Mouse (Mus musculus) midbrain, postnatal 0 days (tissue): ENCODE results near the gene Polr3b. TPM values are rescaled to one million over a fixed set of nuclear protein-coding genes. Genes with fewer than 3 reads are reported as not detected.

Experiments used
- ATAC-seq: fragments of 200-750 bp; cut with Nextera tagmentation; 2 replicates; pipeline ENCODE4 v1.8.0; 2017; ENCODE audit warnings: moderate number of reproducible peaks, mild to moderate bottlenecking, moderate TSS enrichment, moderate library complexity; ENCODE audit not compliant: low FRiP score
- DNase-seq: peaks from one replicate; pipeline ENCODE4 v3.0.0-alpha.2; 2015; ENCODE audit warnings: low spot score
- H3K27ac ChIP-seq: fragments of 300-500 bp; sonication (generic); 2 replicates; pipeline ENCODE4 v1.5.1; 2014; ENCODE audit warnings: low read depth, mild to moderate bottlenecking, low read length, mixed read lengths
- H3K27me3 ChIP-seq: fragments of 300-500 bp; sonication (generic); 2 replicates; pipeline ENCODE4 v1.6.1; 2014; ENCODE audit warnings: low read length, control low read depth, mixed read lengths; ENCODE audit not compliant: insufficient read depth
- H3K36me3 ChIP-seq: fragments of 300-500 bp; sonication (generic); 2 replicates; pipeline ENCODE4 v1.6.1; 2014; ENCODE audit warnings: low read length, control low read depth, mixed read lengths; ENCODE audit not compliant: insufficient read depth
- H3K4me1 ChIP-seq: fragments of 300-500 bp; sonication (generic); 2 replicates; pipeline ENCODE4 v1.6.1; 2014; ENCODE audit warnings: mild to moderate bottlenecking, control low read depth, antibody characterized with exemption, low read length, mixed read lengths; ENCODE audit not compliant: insufficient read depth
- H3K4me2 ChIP-seq: fragments of 300-500 bp; sonication (generic); 2 replicates; pipeline ENCODE4 v1.6.1; 2014; ENCODE audit warnings: low read depth, mild to moderate bottlenecking, low read length, mixed read lengths; ENCODE audit not compliant: poor library complexity, severe bottlenecking
- H3K4me3 ChIP-seq: fragments of 300-500 bp; sonication (generic); 2 replicates; pipeline ENCODE4 v1.5.1; 2014; ENCODE audit warnings: low read depth, mild to moderate bottlenecking, low read length, moderate library complexity
- H3K9ac ChIP-seq: fragments of 300-500 bp; sonication (generic); replicated peaks from 2 replicates; pipeline ENCODE4 v1.6.1; 2014; ENCODE audit warnings: mild to moderate bottlenecking, low read length, moderate library complexity, mixed read lengths; ENCODE audit not compliant: poor library complexity, severe bottlenecking
- H3K9me3 ChIP-seq: fragments of 300-500 bp; sonication (generic); 2 replicates; pipeline ENCODE4 v1.6.1; 2016; ENCODE audit warnings: low read length, control low read depth
- CTCF ChIP-seq: IDR thresholded peaks from 2 replicates; pipeline ENCODE4 v1.5.1; 2016; ENCODE audit warnings: antibody characterized with exemption, mild to moderate bottlenecking
- WGBS: fragments of 180-500 bp; shearing (Covaris S2); extraction: QIAGEN DNeasy Blood & Tissue Kit; methylation state at CpG from one replicate; pipeline ENCODE4 v1.1.7; 2014; 5-methylcytosine and 5-hydroxymethylcytosine counted together
- polyA plus RNA-seq: library from polyadenylated mRNA; unstranded; fragments of >200 nt; fragmentation: Nextera tagmentation; extraction: Ambion mirVana; gene quantifications from 2 replicates; pipeline ENCODE4 v1.2.1, GENCODE M21; 2015
- total RNA-seq: library from RNA; depleted of rRNA; stranded (reverse); fragments of >200 nt; gene quantifications from 2 replicates; pipeline ENCODE4 v1.2.3, GENCODE M21; 2014

Gene Polr3b
- total and polyA plus RNA-seq, 2 experiments from 2014 or later = 10.5 to 11.0 TPM

DNA sequence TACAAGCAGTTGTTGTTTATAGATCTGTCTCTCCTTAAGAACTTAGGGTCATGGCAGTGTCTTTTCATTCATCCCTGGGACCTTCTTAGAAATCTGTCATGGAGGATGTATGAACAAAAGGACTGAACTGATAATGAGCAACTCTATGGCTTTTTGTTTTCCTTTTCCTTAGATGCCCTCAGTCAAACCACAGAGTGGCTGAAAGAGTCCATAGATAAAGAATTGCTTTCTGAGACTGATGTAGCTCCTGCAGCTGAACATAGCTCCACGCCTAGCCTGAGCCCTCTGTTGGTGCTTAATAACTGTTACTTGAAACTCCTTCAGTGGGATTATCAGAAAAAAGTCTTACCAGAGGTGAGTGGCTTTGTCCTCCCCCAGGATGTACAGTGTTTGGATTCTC, 17.8 kb upstream of the Polr3b start:
- Histone ChIP-seq H3K9ac (no peak overlapping the region), H3K27me3 (no peaks in the 10 kb centered on the region), H3K27ac (no peak overlapping the region), H3K4me1 (no peaks in the 10 kb centered on the region), H3K9me3 (no peaks in the 10 kb centered on the region), H3K36me3 (peaks cover 15% of the 10 kb centered on the region; the same call in 1 of the 2 replicates), H3K4me2 (no peak overlapping the region), H3K4me3 (no peak overlapping the region)
- WGBS = 50% methylated on average over 1 of the region's 1 CpGs
- no peak for DNase-seq
- TF ChIP-seq CTCF = no peak
- no peak for ATAC-seq

DNA sequence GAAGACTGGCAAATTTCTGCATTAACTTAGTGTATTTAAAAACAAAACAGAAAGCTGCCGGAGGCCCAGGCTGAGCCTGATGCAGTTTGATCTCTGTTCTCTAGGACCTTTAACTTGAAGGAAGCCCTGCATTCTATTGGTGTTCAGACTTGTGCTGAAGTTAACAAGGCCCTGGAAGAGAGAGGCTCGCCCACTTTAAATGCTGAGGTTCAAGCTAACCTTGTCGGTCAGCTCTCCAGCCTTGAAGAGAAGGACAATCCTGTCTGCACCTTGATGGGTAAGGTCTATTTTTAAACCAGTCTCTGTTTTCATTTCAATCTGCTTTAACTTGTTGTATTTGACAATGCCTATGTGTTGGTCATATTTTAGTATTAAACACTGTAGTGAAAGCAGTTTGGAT, 13.7 kb upstream of the Polr3b start:
- Histone ChIP-seq H3K4me3 (no peak overlapping the region), H3K27ac (no peak overlapping the region), H3K36me3 (peaks cover 17% of the 10 kb centered on the region), H3K27me3 (no peaks in the 10 kb centered on the region), H3K9ac (no peak overlapping the region), H3K4me2 (no peak overlapping the region), H3K9me3 (no peaks in the 10 kb centered on the region), H3K4me1 (no peaks in the 10 kb centered on the region)
- TF ChIP-seq CTCF = no peak
- WGBS = 84% methylated on average over 3 of the region's 3 CpGs
- DNase-seq (no peak), ATAC-seq (no peak)

DNA sequence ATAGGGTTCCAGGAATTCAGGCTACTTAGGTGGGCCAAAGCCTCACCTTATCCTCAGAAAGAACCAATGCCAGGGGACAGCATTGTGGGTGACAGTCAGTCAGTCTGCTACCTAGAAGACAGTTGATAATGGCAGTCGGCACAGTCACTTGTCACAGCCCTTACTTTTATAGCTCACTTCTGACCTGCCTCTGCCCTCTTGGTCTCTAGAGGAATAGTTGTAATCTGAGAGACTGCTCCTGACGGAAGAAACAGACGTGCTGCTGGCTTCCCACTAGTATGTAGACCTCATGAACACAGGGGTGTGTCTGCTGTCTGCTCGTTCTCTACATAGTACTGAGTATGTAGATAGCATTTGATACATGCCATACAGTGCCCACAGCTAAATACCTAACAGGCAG, 11.8 kb upstream of the Polr3b start:
- Histone ChIP-seq H3K9ac (no peak overlapping the region), H3K36me3 (peaks cover 16% of the 10 kb centered on the region), H3K4me3 (no peak overlapping the region), H3K9me3 (no peaks in the 10 kb centered on the region), H3K27ac (no peak overlapping the region), H3K4me2 (no peak overlapping the region), H3K4me1 (no peaks in the 10 kb centered on the region), H3K27me3 (no peaks in the 10 kb centered on the region)
- no peak for TF ChIP-seq CTCF
- WGBS = 78% methylated on average over 4 of the region's 4 CpGs
- ATAC-seq = no peak
- no peak for DNase-seq

DNA sequence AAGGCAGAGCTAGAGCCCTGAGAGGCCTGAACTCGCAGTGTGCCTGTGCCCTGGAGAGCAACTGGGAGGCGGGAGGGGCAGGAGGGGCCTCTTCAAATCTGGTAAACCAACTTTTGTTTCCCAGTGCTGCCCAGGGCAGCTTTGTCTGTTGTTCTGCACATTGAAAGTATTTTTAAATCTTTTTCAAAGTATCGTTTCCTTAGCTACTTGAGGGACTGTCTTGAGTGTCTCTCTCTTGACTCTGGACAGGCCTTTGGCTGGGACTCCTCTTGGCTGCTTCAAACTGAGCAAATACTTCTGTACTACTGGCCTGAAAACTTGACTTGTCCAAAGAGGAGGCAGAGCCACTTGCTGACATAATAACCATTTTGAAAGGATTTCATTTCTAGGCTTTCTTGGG, 11.3 kb upstream of the Polr3b start:
- TF ChIP-seq CTCF = no peak
- ATAC-seq = no peak
- no peak overlapping the region for H3K9ac ChIP-seq

DNA sequence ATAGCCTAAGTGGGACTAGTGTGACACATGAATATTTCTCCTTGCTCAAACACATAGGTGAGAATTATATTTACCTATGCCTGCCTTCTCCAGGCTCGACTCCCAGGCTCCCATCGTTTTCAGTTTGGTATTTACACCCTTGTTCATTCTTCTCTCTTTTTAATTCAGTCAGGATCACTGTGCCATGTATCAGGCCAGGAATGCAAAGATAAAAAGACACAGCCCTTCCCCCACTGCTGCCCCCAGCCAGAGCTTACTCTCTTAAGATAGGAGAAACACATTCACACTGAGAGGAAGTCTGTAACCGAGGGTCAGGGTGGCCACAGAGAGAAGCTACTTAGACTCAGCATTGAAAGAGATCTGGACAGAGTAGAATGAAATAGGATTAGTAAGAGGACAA, 10.4 kb upstream of the Polr3b start:
- no peak for ATAC-seq

More for the DNA sequence above, 11.3 kb upstream of the Polr3b start:
- Histone ChIP-seq H3K27me3 (no peaks in the 10 kb centered on the region), H3K4me3 (no peak overlapping the region), H3K4me1 (no peaks in the 10 kb centered on the region), H3K9me3 (no peaks in the 10 kb centered on the region), H3K4me2 (no peak overlapping the region), H3K27ac (no peak overlapping the region), H3K36me3 (peaks cover 11% of the 10 kb centered on the region)
- DNase-seq = no peak
- WGBS = 78% methylated on average over 3 of the region's 3 CpGs

DNA sequence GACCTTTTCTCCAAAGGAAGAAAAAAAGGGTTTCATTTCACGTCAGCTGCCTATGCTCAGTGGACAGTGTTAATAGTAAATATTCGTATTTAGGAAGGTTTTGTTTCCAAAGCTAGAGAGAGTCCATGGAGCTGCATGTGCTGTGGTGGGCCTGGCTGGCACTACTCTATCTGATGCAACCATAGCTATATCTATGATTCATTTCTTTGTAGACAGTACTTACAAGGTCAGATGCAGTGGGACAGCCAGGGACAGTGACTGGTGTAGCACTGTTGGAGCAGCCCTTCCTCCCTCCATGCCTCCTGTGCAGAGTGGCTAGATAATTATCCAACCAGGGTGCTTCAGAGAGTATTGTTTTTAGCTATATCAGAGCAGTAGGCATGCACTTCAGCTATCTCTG, 9.8 kb upstream of the Polr3b start:
- no peak overlapping the region for H3K4me2 ChIP-seq
- ATAC-seq (no peak), DNase-seq (no peak)
- H3K4me3 ChIP-seq = no peak overlapping the region
- H3K9me3 ChIP-seq = no peaks in the 10 kb centered on the region
- 69% methylated on average over 2 of the region's 2 CpGs for WGBS
- H3K9ac ChIP-seq = no peak overlapping the region
- no peaks in the 10 kb centered on the region for H3K4me1 ChIP-seq
- TF ChIP-seq CTCF = no peak
- H3K27me3 ChIP-seq = no peaks in the 10 kb centered on the region
- peaks cover 7% of the 10 kb centered on the region; the same call in 1 of the 2 replicates for H3K36me3 ChIP-seq
- H3K27ac ChIP-seq = no peak overlapping the region

More for the DNA sequence above, 10.4 kb upstream of the Polr3b start:
- no peak overlapping the region for H3K4me2 ChIP-seq
- H3K9ac ChIP-seq = no peak overlapping the region
- no peaks in the 10 kb centered on the region for H3K27me3 ChIP-seq
- WGBS = 40% methylated on average over 3 of the region's 3 CpGs
- TF ChIP-seq CTCF = no peak
- no peaks in the 10 kb centered on the region for H3K4me1 ChIP-seq
- H3K4me3 ChIP-seq = no peak overlapping the region
- H3K9me3 ChIP-seq = no peaks in the 10 kb centered on the region
- H3K27ac ChIP-seq = no peak overlapping the region
- no peak for DNase-seq
- H3K36me3 ChIP-seq = peaks cover 7% of the 10 kb centered on the region; the same call in 1 of the 2 replicates
